Mouse (Mus musculus) limb, embryonic 11.5 days (tissue): ENCODE measurements around the gene Cdc26. TPM values are rescaled to one million over a fixed set of nuclear protein-coding genes. Genes with fewer than 3 reads are reported as not detected.

Experiments
- ATAC-seq: fragments of 200-750 bp; cut with Nextera tagmentation; 2 replicates; pipeline ENCODE4 v1.8.0; 2017; ENCODE audit warnings: low read depth; ENCODE audit not compliant: insufficient number of reproducible peaks, low FRiP score, low TSS enrichment
- DNase-seq: peaks from one replicate; pipeline ENCODE4 v3.0.0-alpha.2; 2015; ENCODE audit warnings: low spot score
- H3K27ac ChIP-seq: fragments of 300-500 bp; sonication (generic); replicated peaks from 2 replicates; pipeline ENCODE4 v1.5.1; 2014; ENCODE audit warnings: low read depth, mild to moderate bottlenecking, low read length
- H3K27me3 ChIP-seq: fragments of 300-500 bp; sonication (generic); 2 replicates; pipeline ENCODE4 v1.6.1; 2014; ENCODE audit warnings: mild to moderate bottlenecking, low read length, mixed read lengths; ENCODE audit not compliant: control insufficient read depth, insufficient read depth
- H3K36me3 ChIP-seq: fragments of 300-500 bp; sonication (generic); 2 replicates; pipeline ENCODE4 v1.6.1; 2014; ENCODE audit warnings: mild to moderate bottlenecking, low read length, moderate library complexity, mixed read lengths; ENCODE audit not compliant: control insufficient read depth, insufficient read depth
- H3K4me1 ChIP-seq: fragments of 300-500 bp; sonication (generic); 2 replicates; pipeline ENCODE4 v1.6.1; 2014; ENCODE audit warnings: low read length, mixed read lengths; ENCODE audit not compliant: control insufficient read depth, insufficient read depth
- H3K4me2 ChIP-seq: fragments of 300-500 bp; sonication (generic); 2 replicates; pipeline ENCODE4 v1.6.1; 2014; ENCODE audit warnings: low read depth, mild to moderate bottlenecking, moderate library complexity; ENCODE audit not compliant: severe bottlenecking
- H3K4me3 ChIP-seq: fragments of 300-500 bp; sonication (generic); 2 replicates; pipeline ENCODE4 v1.5.1; 2014; ENCODE audit warnings: low read depth, low read length
- H3K9ac ChIP-seq: fragments of 300-500 bp; sonication (generic); 2 replicates; pipeline ENCODE4 v1.6.1; 2014; ENCODE audit warnings: mild to moderate bottlenecking, low read length
- H3K9me3 ChIP-seq: fragments of 300-500 bp; sonication (generic); 2 replicates; pipeline ENCODE4 v1.6.1; 2016; ENCODE audit warnings: low read length; ENCODE audit not compliant: control insufficient read depth
- WGBS: fragments of 180-500 bp; shearing (Covaris S2); extraction: QIAGEN DNeasy Blood & Tissue Kit; methylation state at CpG from one replicate; pipeline ENCODE4 v1.1.7; 2014; 5-methylcytosine and 5-hydroxymethylcytosine counted together
- polyA plus RNA-seq: library from polyadenylated mRNA; unstranded; fragments of >200 nt; fragmentation: Nextera tagmentation; extraction: Ambion mirVana; gene quantifications from 2 replicates; pipeline ENCODE4 v1.2.1, GENCODE M21; 2014

Gene Cdc26
- polyA plus RNA-seq, 1 experiment from 2014 or later, result 254 TPM

- H3K9ac ChIP-seq, result no peak overlapping the region
- DNase-seq (no peak), ATAC-seq (no peak)
- no peak overlapping the region for H3K27ac ChIP-seq
- H3K4me3 ChIP-seq, result no peak overlapping the region
- H3K4me2 ChIP-seq, result no peak overlapping the region
- no peaks in the 10 kb centered on the region for H3K9me3 ChIP-seq
- peaks cover 6% of the 10 kb centered on the region for H3K4me1 ChIP-seq
- WGBS, result 83% methylated on average over 2 of the region's 2 CpGs
- no peaks in the 10 kb centered on the region for H3K27me3 ChIP-seq
- H3K36me3 ChIP-seq, result no peaks in the 10 kb centered on the region
Observed at GRCm38 (mm10) chr4:62362437-62362836, 46.0 kb downstream of the Cdc26 start.

- Histone ChIP-seq H3K4me2 (peak overlapping the region; percentile 69; the same call in 1 of the 2 replicates), H3K4me1 (peaks cover 6% of the 10 kb centered on the region), H3K4me3 (no peak overlapping the region), H3K27me3 (no peaks in the 10 kb centered on the region), H3K27ac (no peak overlapping the region), H3K9ac (no peak overlapping the region), H3K9me3 (no peaks in the 10 kb centered on the region), H3K36me3 (no peaks in the 10 kb centered on the region)
- ATAC-seq, result no peak
- DNase-seq, result no peak
- 98% methylated on average over 1 of the region's 1 CpGs for WGBS
Observed at GRCm38 (mm10) chr4:62361997-62362396, 46.4 kb downstream of the Cdc26 start.

GRCm38 (mm10) chr4:62361571-62361970 lies 46.9 kb downstream of the Cdc26 start:
- DNase-seq, result no peak
- 67% methylated on average over 6 of the region's 6 CpGs for WGBS
- H3K27ac ChIP-seq, result no peak overlapping the region

GRCm38 (mm10) chr4:62360805-62361455 lies 47.5 kb downstream of the Cdc26 start:
- DNase-seq, result no peak
- ATAC-seq, result peak; percentile 28
- Histone ChIP-seq H3K9me3 (no peaks in the 10 kb centered on the region), H3K27ac (0 out of 2 replicates have a peak overlapping the region, but pooled peaks have one; percentile 8), H3K4me3 (peak overlapping the region; percentile 71), H3K36me3 (no peaks in the 10 kb centered on the region), H3K27me3 (no peaks in the 10 kb centered on the region), H3K4me1 (peaks cover 6% of the 10 kb centered on the region), H3K4me2 (peak overlapping the region; percentile 69), H3K9ac (peak overlapping the region; percentile 73)
- under 1% methylated on average over 22 of the region's 22 CpGs for WGBS

More at GRCm38 (mm10) chr4:62361571-62361970, 46.9 kb downstream of the Cdc26 start:
- Histone ChIP-seq H3K36me3 (no peaks in the 10 kb centered on the region), H3K4me3 (peak overlapping the region; percentile 71), H3K4me1 (peaks cover 6% of the 10 kb centered on the region), H3K9ac (no peak overlapping the region), H3K27me3 (no peaks in the 10 kb centered on the region), H3K4me2 (peak overlapping the region; percentile 69), H3K9me3 (no peaks in the 10 kb centered on the region)
- no peak for ATAC-seq

GRCm38 (mm10) chr4:62360088-62360804 lies 48.2 kb downstream of the Cdc26 start, which contains the start of the genes Fkbp15 and Slc31a1:
Gene Fkbp15 (minus strand): TSS chr4:62360548.
Gene Slc31a1 (plus strand): TSS chr4:62360727.
- H3K4me2 ChIP-seq, result peak within 1 kb of the TSS; percentile 69
- H3K36me3 ChIP-seq, result no peaks in the 10 kb centered on the region
- H3K27ac ChIP-seq, result 0 out of 2 replicates have a peak within 1 kb of the TSS, but pooled peaks have one; percentile 12
- peak within 1 kb of the TSS; percentile 73 for H3K9ac ChIP-seq
- no peaks in the 10 kb centered on the region for H3K9me3 ChIP-seq
- under 1% methylated on average over 51 of the region's 51 CpGs for WGBS
- peaks cover 6% of the 10 kb centered on the region for H3K4me1 ChIP-seq
- peak within 1 kb of the TSS; percentile 71 for H3K4me3 ChIP-seq
- peak; percentile 100 for ATAC-seq
- H3K27me3 ChIP-seq, result no peaks in the 10 kb centered on the region
- peak; percentile 98 for DNase-seq

GRCm38 (mm10) chr4:62359256-62359775 lies 49.1 kb downstream of the Cdc26 start:
- DNase-seq, result no peak
- Histone ChIP-seq H3K4me1 (peaks cover 6% of the 10 kb centered on the region), H3K4me3 (peak overlapping the region; percentile 71), H3K36me3 (no peaks in the 10 kb centered on the region), H3K9me3 (no peaks in the 10 kb centered on the region), H3K9ac (peak overlapping the region; percentile 52), H3K4me2 (peak overlapping the region; percentile 69), H3K27ac (no peak overlapping the region), H3K27me3 (no peaks in the 10 kb centered on the region)
- WGBS, result 51% methylated on average over 7 of the region's 7 CpGs
- ATAC-seq, result no peak

- H3K36me3 ChIP-seq, result no peaks in the 10 kb centered on the region
- no peak overlapping the region for H3K4me3 ChIP-seq
- H3K27ac ChIP-seq, result no peak overlapping the region
- no peak overlapping the region for H3K9ac ChIP-seq
- DNase-seq, result no peak
- H3K4me2 ChIP-seq, result no peak overlapping the region
- no peaks in the 10 kb centered on the region for H3K27me3 ChIP-seq
- H3K4me1 ChIP-seq, result peaks cover 6% of the 10 kb centered on the region
- H3K9me3 ChIP-seq, result no peaks in the 10 kb centered on the region
- ATAC-seq, result no peak
- WGBS, result 88% methylated on average over 1 of the region's 1 CpGs
Observed at GRCm38 (mm10) chr4:62357631-62358148, 50.8 kb downstream of the Cdc26 start.

GRCm38 (mm10) chr4:62349371-62349770 lies 59.1 kb downstream of the Cdc26 start:
- Histone ChIP-seq H3K4me1 (no peaks in the 10 kb centered on the region), H3K4me3 (no peak overlapping the region), H3K9ac (no peak overlapping the region), H3K36me3 (no peaks in the 10 kb centered on the region), H3K9me3 (no peaks in the 10 kb centered on the region), H3K27me3 (no peaks in the 10 kb centered on the region), H3K27ac (no peak overlapping the region), H3K4me2 (no peak overlapping the region)
- ATAC-seq (no peak), DNase-seq (no peak)
- 92% methylated on average over 2 of the region's 2 CpGs for WGBS
